Mouse (Mus musculus) spleen, adult 2 months (tissue): ENCODE measurements around the gene Smco4. TPM values are rescaled to one million over a fixed set of nuclear protein-coding genes. Genes with fewer than 3 reads are reported as not detected.

Source experiments
- DNase-seq, 2 experiments: peaks; one replicate each; pipeline versions ENCODE4 v3.0.0 to v3.0.0-alpha.2; 2012 to 2021; ENCODE audit warnings: low spot score in 2 of 2, low read depth in 1 of 2
- H3K27ac ChIP-seq: fragments of 200-500 bp; 2 replicates; pipeline ENCODE4 v1.5.1; 2012; ENCODE audit warnings: low read length, inconsistent platforms; ENCODE audit not compliant: insufficient read depth
- H3K27me3 ChIP-seq: fragments of 200-500 bp; 2 replicates; pipeline ENCODE4 v1.6.1; 2012; ENCODE audit warnings: mild to moderate bottlenecking, moderate library complexity, low read length, inconsistent platforms; ENCODE audit not compliant: control insufficient read depth, insufficient read depth
- H3K36me3 ChIP-seq: fragments of 200-500 bp; 2 replicates; pipeline ENCODE4 v1.6.1; 2012; ENCODE audit warnings: mild to moderate bottlenecking, low read length, inconsistent platforms; ENCODE audit not compliant: control insufficient read depth, insufficient read depth
- H3K4me1 ChIP-seq: fragments of 200-500 bp; 2 replicates; pipeline ENCODE4 v1.6.1; 2011; ENCODE audit warnings: inconsistent platforms; ENCODE audit not compliant: control insufficient read depth, insufficient read depth, insufficient read length
- H3K4me3 ChIP-seq: fragments of 200-500 bp; 2 replicates; pipeline ENCODE4 v1.5.1; 2011; ENCODE audit warnings: mild to moderate bottlenecking, inconsistent platforms; ENCODE audit not compliant: insufficient read depth, insufficient read length; ENCODE audit errors: extremely low read depth
- CTCF ChIP-seq: fragments of 200-500 bp; IDR thresholded peaks from 2 replicates; pipeline ENCODE4 v1.5.1; 2011; ENCODE audit warnings: mild to moderate bottlenecking, inconsistent platforms; ENCODE audit not compliant: insufficient read depth, insufficient read length, insufficient replicate concordance; ENCODE audit errors: extremely low read depth
- POLR2A ChIP-seq: fragments of 200-500 bp; IDR thresholded peaks from 2 replicates; pipeline ENCODE4 v1.6.1; 2011; ENCODE audit warnings: low read depth, low read length, inconsistent platforms
- WGBS: fragments of 180-500 bp; shearing (Covaris S2); methylation state at CpG from one replicate; pipeline ENCODE4 v1.1.7; 2018; 5-methylcytosine and 5-hydroxymethylcytosine counted together
- polyA plus RNA-seq: library from polyadenylated mRNA; depleted of rRNA; stranded (reverse); fragments of >200 nt; gene quantifications from 2 replicates; pipeline ENCODE4 v1.2.3, GENCODE M21; 2012

Gene Smco4
- polyA plus RNA-seq, 1 experiment: 8.0 TPM

- Histone ChIP-seq H3K27ac (no peak overlapping the region), H3K4me3 (no peak overlapping the region), H3K36me3 (no peaks in the 10 kb centered on the region), H3K27me3 (no peaks in the 10 kb centered on the region), H3K4me1 (peaks cover 2% of the 10 kb centered on the region; the same call in 1 of the 2 replicates)
- no peak for DNase-seq
- 93% methylated on average over 7 of the region's 7 CpGs for WGBS
- TF ChIP-seq POLR2A (no peak), CTCF (no peak)
These were observed 35.1 kb downstream of the Smco4 start for GRCm38 (mm10) chr9:15528368-15528767.

- TF ChIP-seq POLR2A (no peak), CTCF (no peak)
- Histone ChIP-seq H3K27ac (no peak overlapping the region), H3K4me1 (peaks cover 10% of the 10 kb centered on the region; the same call in 1 of the 2 replicates), H3K4me3 (no peak overlapping the region), H3K36me3 (no peaks in the 10 kb centered on the region), H3K27me3 (no peaks in the 10 kb centered on the region)
- WGBS: 84% methylated on average over 8 of the region's 8 CpGs
- DNase-seq: no peak
These were observed 36.2 kb downstream of the Smco4 start for GRCm38 (mm10) chr9:15529275-15529964.

GRCm38 (mm10) chr9:15529965-15530320, 36.7 kb downstream of the Smco4 start:
- Histone ChIP-seq H3K27me3 (no peaks in the 10 kb centered on the region), H3K27ac (no peak overlapping the region), H3K36me3 (no peaks in the 10 kb centered on the region), H3K4me3 (no peak overlapping the region), H3K4me1 (peaks cover 10% of the 10 kb centered on the region; the same call in 1 of the 2 replicates)
- 67% methylated on average over 2 of the region's 2 CpGs for WGBS
- no peak for TF ChIP-seq CTCF
- no peak for TF ChIP-seq POLR2A
- no peak for DNase-seq

- H3K36me3 ChIP-seq: no peaks in the 10 kb centered on the region
- H3K4me3 ChIP-seq: no peak overlapping the region
- no peak for DNase-seq
- no peaks in the 10 kb centered on the region for H3K27me3 ChIP-seq
- WGBS: 66% methylated on average over 5 of the region's 5 CpGs
- TF ChIP-seq POLR2A: no peak
- TF ChIP-seq CTCF: no peak
- peaks cover 10% of the 10 kb centered on the region; the same call in 1 of the 2 replicates for H3K4me1 ChIP-seq
- H3K27ac ChIP-seq: no peak overlapping the region
These were observed 38.0 kb downstream of the Smco4 start for GRCm38 (mm10) chr9:15531204-15531603.

- Histone ChIP-seq H3K27ac (peak overlapping the region; percentile 26; the same call in 1 of the 2 replicates), H3K4me3 (no peak overlapping the region), H3K27me3 (no peaks in the 10 kb centered on the region), H3K36me3 (no peaks in the 10 kb centered on the region), H3K4me1 (peaks cover 10% of the 10 kb centered on the region; the same call in 1 of the 2 replicates)
- peak in 1 of 2 experiments; percentile 17 for DNase-seq
- TF ChIP-seq CTCF (no peak), POLR2A (no peak)
- WGBS: 32% methylated on average over 11 of the region's 11 CpGs
These were observed 40.3 kb downstream of the Smco4 start for GRCm38 (mm10) chr9:15533336-15534070.

GRCm38 (mm10) chr9:15534110-15534509, 40.9 kb downstream of the Smco4 start:
- DNase-seq: peak; percentile 29 to 44
- Histone ChIP-seq H3K27ac (peak overlapping the region; percentile 26; the same call in 1 of the 2 replicates), H3K4me1 (peaks cover 13% of the 10 kb centered on the region; the same call in 1 of the 2 replicates), H3K4me3 (no peak overlapping the region), H3K27me3 (no peaks in the 10 kb centered on the region), H3K36me3 (no peaks in the 10 kb centered on the region)
- 64% methylated on average over 2 of the region's 2 CpGs for WGBS
- no peak for TF ChIP-seq CTCF
- TF ChIP-seq POLR2A: no peak
